Mouse (Mus musculus) myocyte (in vitro differentiated cells): Measurements from ENCODE around the gene Hoxd12.

Source experiments
- CEBPB ChIP-seq: IDR thresholded peaks from 2 replicates; pipeline ENCODE4 v1.6.1; 2011; ENCODE audit warnings: mild to moderate bottlenecking, moderate library complexity; ENCODE audit not compliant: poor library complexity, insufficient read depth, severe bottlenecking
- POLR2A ChIP-seq: IDR thresholded peaks from one replicate; pipeline ENCODE4 v1.6.1; 2011; ENCODE audit warnings: low read depth, mild to moderate bottlenecking, control low read depth, moderate library complexity; ENCODE audit not compliant: insufficient read length

GRCm38 (mm10) chr2:74667191-74667841, 7.5 kb upstream of the Hoxd12 start:
- TF ChIP-seq CEBPB (no peak), POLR2A (no peak)
